Mouse (Mus musculus) lung, embryonic 16.5 days (tissue): ENCODE data around the gene Rps6. TPM values are rescaled to one million over a fixed set of nuclear protein-coding genes. Genes with fewer than 3 reads are reported as not detected.

ENCODE experiments used
- ATAC-seq: fragments of 200-750 bp; cut with Nextera tagmentation; 2 replicates; pipeline ENCODE4 v1.8.0; 2017; ENCODE audit warnings: low read depth, mild to moderate bottlenecking, moderate library complexity
- H3K27ac ChIP-seq: fragments of 300-500 bp; sonication (generic); 2 replicates; pipeline ENCODE4 v1.5.1; 2014; ENCODE audit warnings: mild to moderate bottlenecking, control low read depth, low read length
- H3K27me3 ChIP-seq: fragments of 300-500 bp; sonication (generic); 2 replicates; pipeline ENCODE4 v1.6.1; 2014; ENCODE audit warnings: low read depth, low read length, mixed read lengths; ENCODE audit not compliant: control insufficient read depth, insufficient read depth
- H3K36me3 ChIP-seq: fragments of 300-500 bp; sonication (generic); 2 replicates; pipeline ENCODE4 v1.6.1; 2014; ENCODE audit warnings: low read length; ENCODE audit not compliant: control insufficient read depth, insufficient read depth
- H3K4me1 ChIP-seq: fragments of 300-500 bp; sonication (generic); replicated peaks from 2 replicates; pipeline ENCODE4 v1.6.1; 2014; ENCODE audit warnings: low read length, mixed read lengths; ENCODE audit not compliant: control insufficient read depth, insufficient read depth
- H3K4me2 ChIP-seq: fragments of 300-500 bp; sonication (generic); 2 replicates; pipeline ENCODE4 v1.6.1; 2014; ENCODE audit warnings: low read depth, low read length, control low read depth
- H3K4me3 ChIP-seq: fragments of 300-500 bp; sonication (generic); 2 replicates; pipeline ENCODE4 v1.5.1; 2014; ENCODE audit warnings: mild to moderate bottlenecking, low read length, control low read depth
- H3K9ac ChIP-seq: fragments of 300-500 bp; sonication (generic); 2 replicates; pipeline ENCODE4 v1.6.1; 2014; ENCODE audit warnings: low read length, control low read depth
- H3K9me3 ChIP-seq: fragments of 300-500 bp; sonication (generic); 2 replicates; pipeline ENCODE4 v1.6.1; 2016; ENCODE audit warnings: low read length; ENCODE audit not compliant: control insufficient read depth
- whole genome bisulfite sequencing: fragments of 180-500 bp; shearing (Covaris S2); extraction: QIAGEN DNeasy Blood & Tissue Kit; methylation state at CpG from one replicate; pipeline ENCODE4 v1.1.7; 2014; 5-methylcytosine and 5-hydroxymethylcytosine counted together
- polyA plus RNA-seq: library from polyadenylated mRNA; unstranded; fragments of >200 nt; fragmentation: Nextera tagmentation; extraction: Ambion mirVana; gene quantifications from 2 replicates; pipeline ENCODE4 v1.2.1, GENCODE M21; 2015

The Rps6 gene
- polyA plus RNA-seq, 1 experiment from 2014 or later, result 723 TPM

- H3K27me3 ChIP-seq, result no peaks in the 10 kb centered on the region
- no peak overlapping the region for H3K9ac ChIP-seq
- ATAC-seq, result no peak
- H3K4me3 ChIP-seq, result no peak overlapping the region
- H3K27ac ChIP-seq, result no peak overlapping the region
- no peak overlapping the region for H3K4me2 ChIP-seq
- H3K36me3 ChIP-seq, result peaks cover 32% of the 10 kb centered on the region
- WGBS, result 81% methylated on average over 7 of the region's 7 CpGs
- H3K4me1 ChIP-seq, result no peaks in the 10 kb centered on the region
- H3K9me3 ChIP-seq, result no peaks in the 10 kb centered on the region
These were observed 32.1 kb downstream of the Rps6 start for GRCm38 (mm10) chr4:86825143-86825542.

DNA sequence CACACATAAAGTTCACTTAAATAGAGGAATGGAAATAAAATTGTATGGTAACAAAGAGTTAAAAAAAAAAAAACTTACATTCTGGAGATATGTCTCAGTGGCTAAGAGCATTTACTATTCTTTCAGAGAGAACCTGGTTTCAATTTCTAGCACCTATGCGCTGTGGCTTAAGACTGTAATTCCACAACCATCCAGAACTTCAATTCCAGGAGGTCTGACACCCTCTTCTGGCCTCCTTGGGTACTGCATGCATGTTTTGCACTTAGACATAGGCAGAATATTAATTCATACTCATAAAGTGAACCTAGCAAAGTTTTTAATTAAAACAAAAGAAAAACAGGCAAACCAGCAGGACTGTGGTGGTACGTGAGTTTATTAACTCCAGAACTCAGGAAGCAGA is 34.0 kb downstream of the Rps6 start:
- Histone ChIP-seq H3K27ac (no peak overlapping the region), H3K36me3 (peaks cover 28% of the 10 kb centered on the region), H3K4me3 (no peak overlapping the region), H3K9ac (no peak overlapping the region), H3K9me3 (no peaks in the 10 kb centered on the region), H3K4me1 (no peaks in the 10 kb centered on the region), H3K27me3 (no peaks in the 10 kb centered on the region), H3K4me2 (no peak overlapping the region)
- ATAC-seq, result no peak
- 83% methylated on average over 2 of the region's 2 CpGs for WGBS

- Histone ChIP-seq H3K4me1 (no peaks in the 10 kb centered on the region), H3K4me3 (no peak overlapping the region), H3K9ac (no peak overlapping the region), H3K9me3 (no peaks in the 10 kb centered on the region), H3K4me2 (no peak overlapping the region), H3K36me3 (peaks cover 4% of the 10 kb centered on the region), H3K27ac (no peak overlapping the region), H3K27me3 (no peaks in the 10 kb centered on the region)
- ATAC-seq, result no peak
- WGBS, result 90% methylated on average over 2 of the region's 3 CpGs
These were observed 42.4 kb downstream of the Rps6 start for GRCm38 (mm10) chr4:86814850-86815249.

DNA sequence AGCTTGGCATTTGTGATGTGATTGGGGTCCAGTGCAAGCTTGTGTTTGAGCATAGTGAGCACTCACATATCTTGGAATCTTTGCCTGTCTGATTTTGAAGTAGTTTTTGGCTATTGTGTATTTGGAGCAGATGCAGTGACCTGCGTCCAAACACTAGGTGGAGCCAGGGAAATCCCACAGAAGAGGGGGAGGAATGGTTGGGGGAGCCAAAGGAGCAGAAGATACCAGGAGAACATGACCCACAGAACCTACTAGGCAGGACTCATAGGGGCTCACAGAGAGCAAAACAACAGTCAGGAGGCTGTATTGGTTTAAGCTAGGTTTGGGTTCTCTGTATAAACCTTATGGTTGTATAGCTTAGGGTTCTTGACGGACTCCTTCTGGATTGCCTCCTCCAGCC is 46.6 kb downstream of the Rps6 start:
- H3K9ac ChIP-seq, result no peak overlapping the region
- H3K4me1 ChIP-seq, result no peaks in the 10 kb centered on the region
- no peaks in the 10 kb centered on the region for H3K27me3 ChIP-seq
- H3K4me2 ChIP-seq, result no peak overlapping the region
- no peak overlapping the region for H3K4me3 ChIP-seq
- 55% methylated on average over 2 of the region's 2 CpGs for WGBS
- no peak overlapping the region for H3K27ac ChIP-seq
- no peak for ATAC-seq
- H3K9me3 ChIP-seq, result no peaks in the 10 kb centered on the region
- H3K36me3 ChIP-seq, result peaks cover 7% of the 10 kb centered on the region

Other genes starting within 250 kb of the Rps6 start
- 18.1 and 21.2 TPM in 2 replicates for gene Haus6, start 245.4 kb downstream of the Rps6 start, polyA plus RNA-seq
- gene Plin2, start 187.4 kb downstream of the Rps6 start, polyA plus RNA-seq, result 152 and 162 TPM in 2 replicates
- 6.6 and 7.5 TPM in 2 replicates for gene Dennd4c, start 108.9 kb downstream of the Rps6 start, polyA plus RNA-seq
- 37.2 and 37.6 TPM in 2 replicates for gene Acer2, start 17.0 kb upstream of the Rps6 start, polyA plus RNA-seq